Mouse (Mus musculus) right cerebral cortex, postnatal 36 days (tissue): ENCODE measurements around the gene Tulp2.
A peak's percentile ranks its signal among the peaks of the same experiment; 100 is the strongest.
"Not testable (repeated sequence)": the region's sequence is repeated elsewhere in the genome, so short reads cannot be mapped to it uniquely, and the experiment has no call there.

Source experiments
- DNase-seq, 2 experiments: peaks; one replicate each; pipeline ENCODE4 v3.0.0; 2022; ENCODE audit warnings: low spot score in 2 of 2, mixed read lengths in 1 of 2

The Tulp2 gene

GRCm38 (mm10) chr7:45486761-45487415 is 5.2 kb downstream of the Tulp2 start, which contains the start of gene Gm45808:
Gene Gm45808 (minus strand): TSS chr7:45486811.
- no peak for DNase-seq

- DNase-seq, result no peak
Measured at GRCm38 (mm10) chr7:45487861-45488292, 6.2 kb downstream of the Tulp2 start.

- no peak for DNase-seq
Measured at GRCm38 (mm10) chr7:45488293-45489204, 6.9 kb downstream of the Tulp2 start, which contains the start of gene Dhdh. Gene Dhdh (minus strand): TSS chr7:45488805.

- DNase-seq, result no peak
Measured at GRCm38 (mm10) chr7:45489578-45489977, 7.9 kb downstream of the Tulp2 start.

- DNase-seq, result peak in 1 of 2 experiments; percentile 20
Measured at GRCm38 (mm10) chr7:45490822-45491221, 9.1 kb downstream of the Tulp2 start.

- DNase-seq, result no peak
Measured at GRCm38 (mm10) chr7:45491264-45491663, 9.6 kb downstream of the Tulp2 start.

- no peak for DNase-seq
Measured at GRCm38 (mm10) chr7:45492225-45492844, 10.7 kb downstream of the Tulp2 start.

GRCm38 (mm10) chr7:45492951-45493350 is 11.3 kb downstream of the Tulp2 start:
- DNase-seq, result no peak

GRCm38 (mm10) chr7:45494548-45494947 is 12.9 kb downstream of the Tulp2 start:
- DNase-seq, result no peak

- DNase-seq, result no peak
Measured at GRCm38 (mm10) chr7:45498427-45498826, 16.8 kb downstream of the Tulp2 start.

GRCm38 (mm10) chr7:45507583-45507982 is 25.9 kb downstream of the Tulp2 start:
- no peak for DNase-seq

GRCm38 (mm10) chr7:45508561-45508960 is 26.9 kb downstream of the Tulp2 start:
- DNase-seq, result no peak

- DNase-seq, result no peak
Measured at GRCm38 (mm10) chr7:45509181-45509882, 27.7 kb downstream of the Tulp2 start.

GRCm38 (mm10) chr7:45509912-45510787 is 28.5 kb downstream of the Tulp2 start, which contains the start of gene Nucb1:
Gene Nucb1 (minus strand): TSS chr7:45510406.
- peak; percentile 81 to 86 for DNase-seq

- DNase-seq, result no peak
Measured at GRCm38 (mm10) chr7:45514411-45514810, 32.7 kb downstream of the Tulp2 start.

GRCm38 (mm10) chr7:45515436-45515835 is 33.8 kb downstream of the Tulp2 start:
- DNase-seq, result no peak

GRCm38 (mm10) chr7:45516846-45517245 is 35.2 kb downstream of the Tulp2 start:
- not testable (repeated sequence) for DNase-seq

- no peak for DNase-seq
Measured at GRCm38 (mm10) chr7:45518618-45519017, 36.9 kb downstream of the Tulp2 start.

- no peak for DNase-seq
Measured at GRCm38 (mm10) chr7:45519345-45520120, 37.9 kb downstream of the Tulp2 start.

- DNase-seq, result no peak
Measured at GRCm38 (mm10) chr7:45520605-45521004, 38.9 kb downstream of the Tulp2 start.
